Mouse (Mus musculus) thymus, adult 2 months (tissue): Measurements from ENCODE around the gene Bcl11b. TPM values are rescaled to one million over a fixed set of nuclear protein-coding genes. Genes with fewer than 3 reads are reported as not detected.

ENCODE experiments used
- DNase-seq: peaks from one replicate; pipeline ENCODE4 v3.0.0; 2021
- H3K27ac ChIP-seq: fragments of 200-500 bp; 2 replicates; pipeline ENCODE4 v1.5.1; 2012; ENCODE audit warnings: low read length, control low read depth; ENCODE audit not compliant: control insufficient read depth, insufficient read depth
- H3K27me3 ChIP-seq: fragments of 200-500 bp; 2 replicates; pipeline ENCODE4 v1.6.1; 2012; ENCODE audit warnings: mild to moderate bottlenecking, low read length, moderate library complexity, mixed read lengths; ENCODE audit not compliant: control insufficient read depth, insufficient read depth
- H3K36me3 ChIP-seq: fragments of 200-500 bp; 2 replicates; pipeline ENCODE4 v1.6.1; 2012; ENCODE audit warnings: mild to moderate bottlenecking, low read length, moderate library complexity; ENCODE audit not compliant: control insufficient read depth, insufficient read depth
- H3K4me1 ChIP-seq: fragments of 200-500 bp; replicated peaks from 2 replicates; pipeline ENCODE4 v1.6.1; 2012; ENCODE audit warnings: low read length; ENCODE audit not compliant: control insufficient read depth, insufficient read depth
- H3K4me3 ChIP-seq: fragments of 200-500 bp; 2 replicates; pipeline ENCODE4 v1.5.1; 2012; ENCODE audit warnings: mild to moderate bottlenecking, low read length, control low read depth, moderate library complexity; ENCODE audit not compliant: control insufficient read depth, insufficient read depth
- CTCF ChIP-seq: fragments of 200-500 bp; IDR thresholded peaks from 2 replicates; pipeline ENCODE4 v1.5.1; 2012; ENCODE audit warnings: mild to moderate bottlenecking, control low read depth, low read length, moderate library complexity, borderline replicate concordance; ENCODE audit not compliant: control insufficient read depth, poor library complexity, insufficient read depth; ENCODE audit errors: extremely low read depth
- POLR2A ChIP-seq: fragments of 200-500 bp; IDR thresholded peaks from 2 replicates; pipeline ENCODE4 v1.6.1; 2012; ENCODE audit warnings: mild to moderate bottlenecking, low read length, control low read depth, moderate library complexity; ENCODE audit not compliant: control insufficient read depth, poor library complexity, insufficient read depth; ENCODE audit errors: extremely low read depth
- WGBS: fragments of 180-500 bp; shearing (Covaris S2); methylation state at CpG from one replicate; pipeline ENCODE4 v1.1.7; 2018; 5-methylcytosine and 5-hydroxymethylcytosine counted together
- polyA plus RNA-seq: library from polyadenylated mRNA; depleted of rRNA; stranded (reverse); fragments of >200 nt; gene quantifications from 2 replicates; pipeline ENCODE4 v1.2.3, GENCODE M21; 2012; rRNA removed

Gene Bcl11b
- polyA plus RNA-seq, 1 experiment: 346 TPM

DNA sequence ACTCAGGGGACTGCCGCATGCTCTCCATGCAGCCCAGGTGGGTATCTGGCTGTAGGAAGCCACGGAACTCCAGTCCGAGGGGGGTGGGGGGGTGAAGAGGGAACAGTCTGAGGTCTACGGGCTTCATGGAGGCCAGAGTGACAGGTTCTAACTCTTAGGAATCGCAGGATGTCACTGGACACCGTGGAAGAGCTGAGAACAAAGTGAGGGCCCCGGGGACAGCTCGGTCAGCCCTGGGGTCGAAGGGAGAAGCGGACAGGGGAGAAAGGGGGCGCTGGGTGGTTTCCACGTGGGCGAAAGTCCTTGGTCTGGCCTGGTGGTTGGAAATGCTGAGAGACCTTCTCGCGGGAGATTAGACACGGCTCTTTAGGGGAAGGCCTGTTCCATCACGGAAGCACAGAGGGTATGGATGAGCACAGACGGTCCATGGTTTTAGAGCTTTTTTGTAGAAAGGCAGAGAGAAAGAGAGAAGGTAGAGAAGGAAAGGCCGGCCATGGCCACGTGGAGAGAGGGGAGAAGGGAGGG is 133.8 kb downstream of the Bcl11b start:
- WGBS: 90% methylated on average over 20 of the region's 20 CpGs

DNA sequence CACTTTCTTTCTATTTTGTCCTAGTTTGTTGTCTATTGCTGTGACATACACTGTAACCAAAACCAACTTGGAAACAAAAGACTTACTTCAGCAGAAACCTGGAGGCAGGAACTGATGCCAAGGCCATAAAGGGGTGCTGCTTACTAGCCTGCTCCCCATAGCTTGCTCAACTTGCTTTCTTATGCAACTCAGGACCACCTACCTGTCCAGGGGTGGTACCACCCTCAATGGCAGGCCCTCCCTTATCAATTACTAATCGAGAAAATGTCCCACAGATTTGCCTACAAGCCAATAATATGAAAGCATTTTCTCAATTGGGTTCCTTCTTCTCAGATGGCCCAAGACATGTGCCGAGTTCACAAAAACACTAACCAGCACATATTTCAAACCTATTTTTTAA is 135.1 kb downstream of the Bcl11b start:
- H3K27ac ChIP-seq: no peak overlapping the region
- no peaks in the 10 kb centered on the region for H3K27me3 ChIP-seq
- no peak overlapping the region for H3K4me3 ChIP-seq
- no peak for TF ChIP-seq POLR2A
- TF ChIP-seq CTCF: no peak
- H3K4me1 ChIP-seq: no peaks in the 10 kb centered on the region
- 98% methylated on average over 2 of the region's 2 CpGs for WGBS
- no peaks in the 10 kb centered on the region for H3K36me3 ChIP-seq
- DNase-seq: no peak

More for the DNA sequence above, 133.8 kb downstream of the Bcl11b start:
- no peaks in the 10 kb centered on the region for H3K36me3 ChIP-seq
- no peaks in the 10 kb centered on the region for H3K4me1 ChIP-seq
- no peaks in the 10 kb centered on the region for H3K27me3 ChIP-seq
- TF ChIP-seq POLR2A (no peak), CTCF (no peak)
- H3K27ac ChIP-seq: no peak overlapping the region
- no peak for DNase-seq
- H3K4me3 ChIP-seq: no peak overlapping the region

Other genes with a start within 250 kb of the Bcl11b start
- 27.6 and 28.5 TPM in 2 replicates for gene Setd3, start 175.7 kb upstream of the Bcl11b start, polyA plus RNA-seq
- 36.2 and 39.3 TPM in 2 replicates for gene Ccnk, start 176.0 kb upstream of the Bcl11b start, polyA plus RNA-seq